Mouse (Mus musculus): Measurements from ENCODE around the gene A630076J17Rik. TPM values are rescaled to one million over a fixed set of nuclear protein-coding genes. Genes with fewer than 3 reads are reported as not detected.

The A630076J17Rik gene
- total RNA-seq, 2 experiments from 2014 or later, result not detected

DNA sequence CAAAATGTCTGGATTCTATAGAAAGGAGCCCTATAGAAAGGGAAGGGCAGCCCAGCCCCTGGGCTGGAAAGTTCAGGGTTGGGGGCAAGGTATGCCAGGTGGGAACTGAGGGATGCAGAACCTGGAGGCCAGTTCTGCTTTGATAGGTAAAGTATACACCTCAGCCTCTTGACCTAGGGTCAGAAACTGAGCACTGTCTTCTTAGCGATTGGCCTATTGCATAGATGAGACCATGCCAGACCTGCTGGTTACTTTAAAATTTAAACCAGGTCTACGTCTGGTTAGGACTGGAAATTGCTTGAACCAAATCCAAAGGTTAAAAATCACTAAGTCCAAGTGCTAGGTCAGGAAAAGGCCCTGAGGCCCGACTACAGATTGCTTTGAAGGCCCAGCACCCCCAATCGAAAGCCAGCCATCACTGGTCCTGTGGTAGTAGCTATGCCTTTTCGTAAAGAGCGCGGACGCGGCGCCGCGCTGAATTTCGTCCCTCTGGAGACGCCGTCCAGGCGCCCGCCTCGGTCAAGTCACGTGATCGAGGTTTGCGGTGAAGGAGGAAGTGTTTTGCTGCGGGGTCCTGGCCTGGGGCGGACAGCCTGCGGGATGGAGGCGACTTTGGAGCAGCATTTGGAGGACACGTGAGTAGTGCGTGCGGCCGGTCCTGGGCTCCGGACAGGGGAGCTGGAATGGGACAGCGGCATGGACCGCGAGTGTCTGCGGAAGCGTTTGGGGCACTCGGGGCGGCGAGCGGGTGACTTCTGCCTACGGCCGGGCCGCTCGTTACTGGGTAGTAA is 48.3 kb downstream of the A630076J17Rik start, which contains the start of gene Lamtor5:
Lamtor5 (plus strand) TSS at position 380 of the 791 bp plus-strand sequence.
- DNase-seq, result peak; percentile 91

Other genes with a start within 250 kb of the A630076J17Rik start
- under 1 TPM; 0.50 to 0.69 TPM for gene Kcna3, start 194.4 kb upstream of the A630076J17Rik start, total RNA-seq (2021)
- under 1 TPM; 0.14 to 0.43 TPM for gene Kcna2, start 129.5 kb upstream of the A630076J17Rik start, total RNA-seq (2021)
- gene Kcna10, start 47.6 kb upstream of the A630076J17Rik start, total RNA-seq (2021), result not detected
- gene Cym, start 8.9 kb upstream of the A630076J17Rik start, total RNA-seq (2021), result not detected
- gene Prok1, start 9.1 kb downstream of the A630076J17Rik start, total RNA-seq (2021), result under 1 TPM in 1 of 2 experiments, not detected in 1; 0.36 TPM
- 10 to 100 TPM; 69.7 to 70.3 TPM for gene Lamtor5, start 48.2 kb downstream of the A630076J17Rik start, total RNA-seq (2021)
- gene Slc16a4, start 60.6 kb downstream of the A630076J17Rik start, total RNA-seq (2021), result under 1 TPM; 0.31 to 0.32 TPM
- 10 to 100 TPM; 33.0 to 35.1 TPM for gene Rbm15, start 103.1 kb downstream of the A630076J17Rik start, total RNA-seq (2021)
- under 1 TPM; 0.21 to 0.61 TPM for gene Kcnc4, start 228.9 kb downstream of the A630076J17Rik start, total RNA-seq (2021)

Data from heart, postnatal 4 days (tissue).